Mouse (Mus musculus): ENCODE results near the gene Mrps11. TPM values are rescaled to one million over a fixed set of nuclear protein-coding genes. Genes with fewer than 3 reads are reported as not detected.

Gene Mrps11
- polyA plus RNA-seq, 1 experiment from 2014 or later: 70.8 TPM

Other genes with a start within 250 kb of the Mrps11 start
- gene Ntrk3, start 45.1 kb upstream of the Mrps11 start, polyA plus RNA-seq (2015; fragmentation: Nextera tagmentation; extraction: Ambion mirVana): 0.89 and 2.5 TPM in 2 replicates
- 57.6 and 60.1 TPM in 2 replicates for gene Mrpl46, start 412 bp downstream of the Mrps11 start, polyA plus RNA-seq (2015; fragmentation: Nextera tagmentation; extraction: Ambion mirVana)
- 16.9 and 17.7 TPM in 2 replicates for gene Det1, start 64.1 kb downstream of the Mrps11 start, polyA plus RNA-seq (2015; fragmentation: Nextera tagmentation; extraction: Ambion mirVana)
- 27.6 TPM in 2 replicates for gene Aen, start 112.7 kb downstream of the Mrps11 start, polyA plus RNA-seq (2015; fragmentation: Nextera tagmentation; extraction: Ambion mirVana)
- gene Isg20, start 130.3 kb downstream of the Mrps11 start, polyA plus RNA-seq (2015; fragmentation: Nextera tagmentation; extraction: Ambion mirVana): 12.8 and 21.5 TPM in 2 replicates